Mouse (Mus musculus): Measurements from ENCODE around the gene Sbk2.
A peak's percentile ranks its signal among the peaks of the same experiment; 100 is the strongest.
"Not testable (repeated sequence)": the region's sequence is repeated elsewhere in the genome, so short reads cannot be mapped to it uniquely, and the experiment has no call there.

Sbk2 gene

DNA sequence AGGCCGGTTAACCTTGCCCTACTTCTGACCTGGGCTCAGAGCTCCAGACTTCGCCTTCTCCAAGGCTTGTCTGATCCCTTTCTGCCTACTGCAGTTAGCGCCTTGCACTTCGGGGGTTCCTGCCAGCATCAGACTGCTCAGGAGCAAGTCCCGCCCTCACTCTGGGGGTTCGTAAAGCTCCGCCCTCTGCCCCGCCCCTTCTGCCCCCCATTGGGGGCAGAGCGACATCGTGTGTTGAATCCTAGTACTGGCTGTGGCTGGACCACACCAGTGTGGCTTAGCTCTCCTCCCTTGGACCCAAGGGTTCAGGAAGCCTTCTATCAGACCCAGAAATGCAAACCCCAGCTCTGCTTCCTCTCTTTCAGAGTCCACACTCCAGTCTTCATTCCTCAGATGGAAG lies at the start of gene Sbk2:
TSS of gene Sbk2 (minus strand) at position 135 of the 400 bp plus-strand sequence.
- peak; percentile 86 for DNase-seq

DNA sequence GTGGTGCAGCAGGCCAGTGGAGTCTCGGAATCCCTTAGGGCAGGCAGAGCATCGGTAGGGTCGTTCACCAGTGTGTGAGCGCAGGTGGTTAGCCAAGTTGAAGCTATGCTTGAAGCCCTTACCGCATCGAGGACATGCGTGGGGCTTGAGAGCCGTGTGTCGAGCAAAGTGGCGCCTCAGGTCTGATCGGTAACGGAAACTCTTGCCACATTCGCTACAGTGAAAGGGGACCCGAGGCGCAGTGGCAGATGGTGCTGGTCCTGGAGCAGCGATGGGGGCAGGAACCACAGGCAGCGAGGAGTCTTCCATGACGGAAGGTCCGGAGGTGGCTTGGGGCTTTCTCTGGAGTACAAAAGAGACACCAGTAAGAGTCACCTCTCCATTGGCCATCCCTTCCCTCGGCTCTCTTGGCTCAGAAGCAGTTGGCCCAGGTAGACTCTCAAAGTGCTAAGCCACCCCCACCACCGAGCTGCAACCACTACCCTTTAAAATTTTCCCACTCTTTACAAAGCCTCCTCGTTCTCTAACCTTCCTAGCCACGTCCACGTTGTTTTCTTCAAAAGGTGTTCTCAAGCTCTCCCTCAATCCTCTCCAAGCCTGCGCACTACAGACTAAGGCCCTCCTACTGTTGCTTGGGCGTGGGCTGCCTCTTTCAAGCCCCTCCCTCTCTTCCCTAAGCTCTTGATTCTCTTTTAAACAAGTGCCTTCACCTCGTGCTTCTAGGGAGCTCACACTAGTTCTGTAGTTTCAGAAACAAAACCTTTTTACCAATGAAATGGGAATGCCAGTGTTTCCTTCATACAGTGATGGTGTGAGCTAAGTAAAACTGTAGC lies 48.7 kb upstream of the Sbk2 start:
- no peak for DNase-seq

DNA sequence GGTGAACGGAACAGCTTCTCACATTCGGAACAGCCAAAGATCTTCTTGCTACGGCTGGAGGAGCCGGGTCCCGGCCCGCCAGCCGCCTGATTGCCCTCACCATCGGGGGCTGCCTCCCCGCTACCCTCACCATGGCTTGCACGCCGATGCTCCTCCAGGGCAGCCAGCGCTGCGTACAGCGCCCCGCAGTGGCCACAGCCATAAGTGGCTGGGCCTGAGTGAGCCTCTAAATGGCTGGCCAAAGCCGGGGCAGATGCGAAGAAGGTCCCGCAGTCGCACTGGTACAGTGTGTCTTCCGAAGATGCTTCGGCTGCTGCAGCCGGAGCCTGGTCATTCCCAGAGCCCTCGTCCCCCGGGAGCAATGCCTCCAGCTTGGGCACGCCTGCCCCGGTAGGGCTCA lies 44.0 kb upstream of the Sbk2 start:
- no peak for DNase-seq

DNA sequence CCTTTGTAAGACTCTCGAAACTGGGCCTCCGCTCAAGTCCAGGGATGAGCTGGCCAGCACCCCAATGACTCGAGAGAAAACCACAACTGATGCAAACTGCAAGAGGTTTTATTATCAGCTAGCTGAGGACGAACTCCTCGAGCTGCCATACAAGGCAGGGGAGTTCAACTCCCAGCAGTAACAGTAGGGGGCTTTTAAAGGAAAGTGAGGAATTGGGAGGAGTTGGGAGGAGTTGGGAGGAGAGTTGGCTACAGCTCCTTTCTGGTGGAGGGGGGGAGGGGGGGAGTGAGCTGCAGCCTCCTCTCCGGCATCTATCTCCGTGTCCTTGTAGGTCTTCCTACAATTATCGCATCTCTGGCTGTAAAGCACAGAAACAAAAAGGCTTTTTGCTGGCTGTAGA lies 38.7 kb upstream of the Sbk2 start:
- DNase-seq = not testable (repeated sequence)

DNA sequence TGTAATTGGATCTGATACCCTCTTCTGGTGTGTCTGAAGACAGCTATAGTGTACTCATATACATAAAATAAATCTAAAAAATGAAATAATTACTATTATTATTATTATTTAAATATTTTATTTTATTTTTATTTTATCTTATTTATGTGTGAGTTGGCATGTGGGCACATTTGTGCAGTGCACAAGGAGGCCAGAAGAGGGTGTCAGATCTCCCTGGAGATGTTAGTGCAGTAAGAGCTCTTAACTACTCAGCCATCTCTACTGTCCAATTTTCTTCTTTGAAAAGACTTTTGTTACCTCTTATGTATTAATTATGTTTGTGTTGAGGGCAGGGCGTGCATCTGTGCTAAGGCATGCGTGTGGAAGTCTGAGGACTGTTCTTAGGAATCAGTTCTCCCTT lies 35.7 kb upstream of the Sbk2 start:
- no peak for DNase-seq

DNA sequence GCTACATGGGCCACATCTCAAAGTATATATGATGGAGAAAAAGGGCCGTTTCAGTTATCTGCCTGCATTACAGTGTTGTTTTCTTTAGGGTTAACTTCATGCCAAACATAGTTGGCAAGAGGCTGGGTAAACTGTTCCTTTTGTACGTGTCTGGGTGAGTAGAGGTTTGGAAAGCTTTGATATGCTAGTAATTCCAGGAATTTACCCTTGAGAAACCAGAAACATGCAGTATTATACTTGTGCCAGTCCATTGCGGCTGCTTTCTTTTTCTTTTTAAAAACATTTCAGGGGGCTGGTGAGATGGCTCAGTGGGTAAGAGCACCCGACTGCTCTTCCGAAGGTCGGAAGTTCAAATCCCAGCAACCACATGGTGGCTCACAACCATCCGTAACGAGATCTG lies 32.7 kb upstream of the Sbk2 start:
- DNase-seq = no peak

DNA sequence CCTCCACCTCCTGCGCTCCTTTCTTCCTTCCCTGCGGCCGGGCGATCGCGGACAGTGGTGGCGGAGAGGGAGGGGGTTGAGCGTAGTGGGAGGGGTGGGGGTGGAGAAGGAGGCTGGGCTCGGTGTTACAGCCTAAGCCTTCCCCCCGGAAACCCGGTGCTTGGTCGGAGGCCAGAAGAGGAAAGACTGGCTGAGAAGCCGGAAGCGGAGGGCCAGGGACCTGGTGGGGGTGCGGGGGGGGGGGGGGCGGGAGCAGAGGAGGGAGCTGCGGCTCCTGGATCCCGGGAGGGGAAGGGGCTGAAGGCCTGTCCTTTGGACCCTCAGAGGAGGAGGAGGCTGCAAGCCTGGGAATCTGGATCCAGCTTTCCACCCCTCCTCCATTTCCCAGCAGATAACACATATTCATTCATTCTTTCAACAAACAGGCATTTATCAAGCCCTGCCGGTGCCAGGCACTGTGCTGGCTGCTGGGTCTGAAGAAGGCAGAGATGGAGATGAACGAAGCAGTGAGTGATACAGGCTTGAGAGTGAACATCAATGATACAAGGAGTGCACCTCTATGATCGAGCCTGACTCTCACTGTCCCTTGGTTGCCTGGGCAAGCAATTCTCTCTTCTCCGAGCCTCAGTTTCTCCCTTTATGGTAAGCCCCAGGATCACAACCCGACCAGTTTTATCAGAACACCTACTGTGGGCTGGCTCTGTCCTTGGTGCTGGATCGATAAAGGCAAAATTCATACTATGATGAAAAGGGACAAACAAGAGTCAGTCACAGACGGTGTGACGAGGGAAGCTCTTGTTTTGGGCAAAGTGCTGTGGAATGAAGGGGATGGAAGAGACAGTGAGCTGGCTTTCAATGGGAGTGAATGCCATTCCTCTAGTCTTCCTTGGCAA lies 32.0 kb upstream of the Sbk2 start, which contains the start of gene Zfp579:
TSS of gene Zfp579 (minus strand) at position 156 of the 893 bp plus-strand sequence.
- peak; percentile 94 for DNase-seq

DNA sequence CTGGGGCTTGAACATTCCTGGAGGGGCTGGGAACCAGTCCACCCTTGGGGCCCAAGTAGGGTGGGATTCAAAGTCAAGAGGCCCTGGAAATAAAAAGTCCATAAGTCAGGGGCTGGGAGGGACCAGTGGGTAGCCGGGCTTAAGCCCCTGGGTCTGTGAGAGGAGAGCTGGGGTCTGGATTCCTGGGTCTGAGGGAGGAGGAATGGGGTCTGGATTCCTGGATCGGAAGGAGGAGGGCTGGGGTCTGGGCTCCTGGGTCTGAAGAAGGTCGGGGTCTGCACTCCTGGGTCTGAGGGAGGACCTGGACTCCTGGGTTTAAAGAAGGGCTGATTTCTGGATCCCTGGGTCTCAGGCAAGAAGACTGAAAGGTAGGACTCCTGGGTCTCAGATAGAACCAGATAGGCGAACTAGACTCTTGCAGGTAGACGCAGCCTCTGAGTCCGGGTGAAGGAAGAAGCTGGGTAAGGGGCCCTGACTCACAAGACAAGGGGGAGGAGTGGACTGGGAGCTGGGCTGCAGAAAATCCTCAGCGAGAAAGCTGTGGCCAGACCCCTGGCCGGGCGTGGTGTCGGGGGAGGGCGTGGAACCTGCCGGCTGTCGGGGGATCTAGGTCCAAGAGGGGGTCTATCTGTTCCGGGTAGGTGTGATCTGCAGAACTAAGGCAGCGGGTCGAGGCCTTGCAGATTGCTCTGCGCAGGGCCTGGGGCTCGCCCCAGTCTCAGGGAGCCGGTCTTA lies 31.2 kb upstream of the Sbk2 start:
- no peak for DNase-seq

DNA sequence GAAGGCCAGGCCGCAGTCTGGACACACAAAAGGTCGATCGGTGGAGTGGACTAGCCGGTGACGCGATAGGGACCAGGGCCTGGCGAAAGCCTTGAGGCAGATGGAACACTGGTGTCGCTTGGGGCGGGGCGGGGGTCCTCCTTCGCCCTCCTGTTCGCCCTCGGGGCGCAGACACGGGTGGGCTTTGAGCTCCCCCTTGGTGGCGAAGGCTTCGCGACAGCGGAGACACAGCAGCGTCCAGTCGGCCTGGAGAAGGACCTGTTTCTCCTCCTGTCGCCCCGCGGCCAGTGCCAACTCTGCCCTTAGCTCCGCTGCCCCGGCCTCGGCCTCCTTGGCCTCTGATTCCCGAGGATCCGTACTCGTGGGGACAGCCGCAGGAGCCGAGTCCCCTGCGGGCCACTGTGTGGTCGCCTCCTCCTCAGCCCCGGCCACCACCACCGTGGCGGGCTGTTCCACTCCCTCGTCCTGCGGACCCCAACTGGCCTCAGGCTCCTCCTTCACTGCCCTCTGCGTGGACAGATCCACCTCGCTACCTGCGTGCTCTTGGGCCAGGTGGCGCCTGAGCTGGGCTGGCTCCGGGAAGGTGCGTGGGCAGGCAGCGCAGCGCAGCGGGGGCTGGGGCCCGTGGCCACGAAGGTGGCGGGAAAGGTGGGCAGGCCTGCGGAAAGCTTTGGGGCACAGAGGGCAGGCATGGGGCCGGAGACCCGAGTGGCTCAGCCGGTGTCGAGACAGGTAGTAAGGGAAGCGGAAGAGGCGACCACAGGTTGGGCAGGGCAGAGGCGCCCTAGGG lies 30.0 kb upstream of the Sbk2 start:
- DNase-seq = no peak

DNA sequence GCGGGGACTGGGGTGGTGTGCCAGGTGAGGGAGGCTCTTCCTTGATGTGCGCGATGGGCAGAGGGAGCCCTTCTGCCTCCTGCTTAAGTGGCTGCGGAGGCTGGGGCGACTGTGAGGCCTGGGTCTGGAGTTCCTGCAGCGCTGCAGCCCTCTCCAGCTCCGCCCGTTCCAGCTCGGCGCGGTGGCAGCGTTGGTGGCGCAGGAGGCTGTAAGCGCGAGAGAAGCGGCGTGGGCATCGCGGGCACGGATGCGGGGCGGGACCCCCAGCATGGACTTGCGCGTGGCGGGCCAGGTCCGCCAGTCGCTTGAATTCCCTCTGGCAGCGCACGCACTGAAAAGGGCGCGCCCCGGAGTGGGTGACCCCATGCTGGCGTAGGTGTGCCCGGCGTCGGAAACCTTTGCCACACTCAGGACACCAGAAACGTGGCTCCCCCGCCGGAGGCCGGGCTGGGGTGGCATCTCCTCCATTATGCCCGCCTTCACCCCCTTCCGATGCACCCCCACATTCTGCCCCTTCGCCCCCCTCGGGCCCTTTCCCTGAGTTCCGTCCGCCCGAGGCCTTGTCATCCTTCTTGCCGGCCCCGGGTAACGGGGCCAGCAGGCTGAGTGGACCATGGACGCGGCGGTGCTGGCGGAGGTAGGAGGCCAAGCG lies 29.3 kb upstream of the Sbk2 start:
- DNase-seq = no peak

DNA sequence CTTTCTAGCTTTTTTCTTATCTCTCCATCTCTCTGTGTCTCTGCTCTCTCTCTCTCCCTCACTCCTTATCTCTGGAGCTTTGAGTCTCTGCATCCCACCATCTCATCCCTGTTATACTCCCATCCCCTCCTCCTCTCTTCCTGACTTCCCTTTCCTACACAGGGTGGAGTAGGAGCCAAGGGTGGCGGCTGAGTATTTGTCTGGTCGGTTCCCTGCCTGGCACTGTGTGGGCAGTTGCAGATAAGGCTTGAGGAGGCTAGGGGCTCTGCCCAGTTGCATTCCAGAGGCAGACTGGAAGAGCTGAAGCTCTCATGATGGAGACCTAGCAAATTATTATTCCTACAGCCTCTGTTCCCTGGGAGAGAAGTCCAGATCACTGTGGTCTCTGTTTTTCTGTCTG lies 24.0 kb upstream of the Sbk2 start:
- no peak for DNase-seq

DNA sequence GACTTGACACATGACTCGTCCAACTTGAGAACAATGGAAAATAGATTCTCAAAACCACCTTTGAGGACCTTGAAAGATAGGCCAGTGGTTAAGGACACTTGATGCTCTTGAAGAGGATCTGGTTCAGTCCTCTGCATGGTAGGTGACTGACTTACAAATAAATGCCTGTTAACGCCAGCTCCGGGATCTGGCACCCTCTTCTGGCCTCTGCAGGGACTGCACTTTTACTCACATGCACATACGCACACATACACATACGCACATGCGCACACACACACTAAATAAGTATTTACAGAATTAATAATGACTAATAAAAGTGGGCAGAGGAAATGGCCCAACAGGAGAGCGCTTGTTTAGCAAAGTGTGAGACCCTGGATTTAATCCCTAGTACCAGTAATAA lies 12.6 kb upstream of the Sbk2 start:
- DNase-seq = no peak

DNA sequence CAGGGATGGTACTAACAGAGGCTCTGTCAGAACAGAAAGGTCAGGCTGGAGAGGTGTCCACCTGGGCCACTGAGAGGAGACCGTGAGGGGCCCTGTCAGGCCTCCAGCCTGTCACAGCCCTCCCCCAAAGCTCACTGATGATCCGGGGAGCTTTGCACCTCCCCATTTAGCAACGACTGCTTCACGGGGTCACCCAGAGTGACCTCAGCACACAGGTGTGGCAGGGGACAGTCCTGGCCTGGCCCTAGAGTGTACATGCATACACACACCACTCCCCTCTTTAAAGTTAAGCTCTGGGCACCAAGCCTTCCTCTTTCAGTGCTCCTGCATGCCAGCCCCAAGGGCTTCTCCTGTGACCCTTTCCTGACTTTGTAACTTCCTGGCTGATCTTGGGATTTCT lies 11.2 kb upstream of the Sbk2 start:
- no peak for DNase-seq

DNA sequence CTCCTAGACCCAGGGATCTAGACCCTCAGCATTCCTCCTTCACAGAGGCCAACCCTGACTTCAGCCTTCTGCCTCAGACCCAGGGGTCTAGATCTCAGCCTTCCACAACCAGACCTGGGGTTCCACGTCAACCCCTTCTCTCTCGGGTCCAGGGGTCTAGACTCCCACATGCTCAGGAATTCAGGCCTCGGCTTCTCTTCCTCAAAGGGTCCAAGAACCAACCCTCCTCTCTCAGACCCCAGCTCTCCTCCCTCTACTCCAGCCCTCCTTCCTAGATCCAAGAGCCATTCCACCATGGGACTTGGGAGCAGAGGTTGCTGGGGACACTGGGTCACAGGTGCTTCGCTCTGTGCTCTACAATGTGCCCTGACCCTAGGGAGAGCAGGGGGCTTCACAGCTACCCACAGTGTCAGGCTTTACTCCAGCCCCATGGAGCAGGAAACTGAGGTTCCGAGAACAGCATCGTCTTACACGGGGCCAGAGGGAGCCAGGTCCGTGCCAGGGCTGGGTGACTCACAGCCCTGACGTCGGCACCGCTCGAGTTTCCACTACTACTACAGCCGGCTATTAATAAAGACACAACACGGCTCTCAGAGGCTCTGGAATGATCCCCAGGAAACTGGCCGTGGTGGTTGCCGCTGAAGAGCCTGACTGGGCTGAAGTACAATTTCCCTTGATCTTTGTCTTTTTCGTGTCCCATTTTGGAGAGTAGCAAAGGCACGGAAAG lies 8.3 kb upstream of the Sbk2 start:
- peak; percentile 22 for DNase-seq

DNA sequence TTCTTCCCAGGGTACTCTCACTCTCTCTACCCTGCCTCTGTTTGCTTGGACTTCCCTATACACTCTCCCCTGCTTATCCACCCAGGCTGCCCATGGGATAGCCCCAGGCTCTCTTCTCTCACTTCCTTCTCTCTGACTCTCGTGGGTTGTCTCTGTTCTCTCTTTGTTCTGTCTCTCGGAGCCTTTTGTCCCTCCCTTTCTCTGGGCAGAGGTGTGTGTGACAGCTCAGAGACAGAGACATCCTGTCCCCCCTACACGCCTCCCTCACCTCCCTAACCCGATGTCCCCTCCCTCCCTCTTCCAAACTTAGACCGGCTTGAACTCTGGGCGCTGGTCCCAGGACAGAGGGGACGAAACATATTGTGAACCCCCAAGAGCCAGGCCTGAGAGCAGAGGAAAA lies 7.5 kb upstream of the Sbk2 start:
- DNase-seq = no peak

DNA sequence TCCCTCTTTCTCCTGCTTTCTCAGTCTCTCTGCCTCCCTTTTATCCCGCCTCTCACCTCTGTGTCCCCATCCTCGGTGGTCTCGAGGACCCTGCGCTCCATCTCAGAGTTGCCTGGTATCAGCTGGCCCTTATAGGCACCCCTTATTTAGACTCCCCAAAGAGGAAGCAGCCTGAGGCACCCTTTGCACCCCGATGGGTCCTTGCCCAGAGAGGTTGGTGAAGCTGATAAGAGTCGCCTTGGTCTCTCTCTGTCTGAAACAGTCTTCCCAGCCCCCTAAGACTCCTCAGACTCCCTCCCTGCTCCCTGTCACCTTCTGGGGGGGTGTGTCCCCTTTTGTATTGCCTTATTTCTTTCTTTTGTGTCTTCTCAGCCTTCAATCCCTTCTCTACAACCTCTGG lies 6.9 kb upstream of the Sbk2 start, which contains the start of gene Sbk3:
TSS of gene Sbk3 (minus strand) at position 101 of the 400 bp plus-strand sequence.
- DNase-seq = no peak

DNA sequence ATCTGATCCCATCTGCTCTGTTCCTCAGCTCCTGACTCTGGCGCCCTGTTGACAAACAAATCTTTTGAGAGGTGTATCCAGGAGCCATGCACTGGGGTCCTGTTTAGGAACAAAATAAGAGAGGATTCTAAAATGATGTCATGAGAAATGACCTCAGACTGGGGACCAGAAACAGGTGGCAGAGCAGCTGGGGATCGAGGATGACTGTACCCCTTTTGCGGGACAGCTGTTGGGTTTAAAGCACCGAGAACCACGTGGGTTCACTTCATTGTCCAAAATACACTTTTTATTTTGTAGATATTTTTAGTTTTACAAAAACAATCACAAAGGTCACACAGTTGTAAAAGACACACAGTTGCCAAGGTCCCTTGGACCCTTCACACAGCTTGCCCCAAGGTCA lies 782 bp upstream of the Sbk2 start:
- no peak for DNase-seq

DNA sequence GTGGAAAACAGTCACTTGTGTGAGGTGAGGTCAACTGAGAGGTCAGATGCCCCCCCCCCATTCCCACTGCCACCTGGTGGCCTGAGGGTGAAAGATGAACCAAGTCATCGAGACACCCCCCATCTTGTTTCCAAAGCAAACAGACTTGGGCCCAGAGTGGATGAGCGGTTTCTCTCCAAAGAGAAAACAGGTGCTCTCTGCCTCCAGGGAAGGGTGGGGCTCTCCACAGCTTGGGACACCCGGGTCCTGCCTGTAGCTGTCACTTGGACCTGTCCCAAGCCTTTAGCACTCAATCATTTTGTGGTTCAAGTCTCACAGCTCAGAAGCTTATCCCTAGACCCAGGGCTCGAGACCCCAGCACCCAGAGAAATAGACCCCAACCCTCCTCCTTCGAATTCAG lies 679 bp downstream of the Sbk2 start:
- no peak for DNase-seq

DNA sequence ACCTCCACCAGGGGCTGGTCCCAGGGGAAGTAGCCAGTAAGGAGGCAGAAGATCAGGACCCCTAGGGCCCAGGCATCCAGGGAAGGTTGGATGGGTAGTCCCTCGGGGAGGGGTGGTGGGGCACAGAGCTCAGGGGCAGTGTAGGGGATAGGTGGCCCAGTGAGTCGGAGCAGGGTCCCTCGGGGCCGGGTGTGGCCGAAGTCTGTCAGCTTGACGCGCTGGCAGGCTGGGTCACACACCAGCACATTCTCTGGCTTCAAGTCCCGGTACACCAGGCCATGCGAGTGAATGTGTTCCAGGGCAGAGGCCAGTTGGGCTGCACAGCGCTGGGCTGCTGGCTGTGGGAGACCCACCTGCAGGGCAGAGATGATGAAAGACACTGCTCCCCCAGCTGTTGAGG lies 6.8 kb downstream of the Sbk2 start:
- no peak for DNase-seq

DNA sequence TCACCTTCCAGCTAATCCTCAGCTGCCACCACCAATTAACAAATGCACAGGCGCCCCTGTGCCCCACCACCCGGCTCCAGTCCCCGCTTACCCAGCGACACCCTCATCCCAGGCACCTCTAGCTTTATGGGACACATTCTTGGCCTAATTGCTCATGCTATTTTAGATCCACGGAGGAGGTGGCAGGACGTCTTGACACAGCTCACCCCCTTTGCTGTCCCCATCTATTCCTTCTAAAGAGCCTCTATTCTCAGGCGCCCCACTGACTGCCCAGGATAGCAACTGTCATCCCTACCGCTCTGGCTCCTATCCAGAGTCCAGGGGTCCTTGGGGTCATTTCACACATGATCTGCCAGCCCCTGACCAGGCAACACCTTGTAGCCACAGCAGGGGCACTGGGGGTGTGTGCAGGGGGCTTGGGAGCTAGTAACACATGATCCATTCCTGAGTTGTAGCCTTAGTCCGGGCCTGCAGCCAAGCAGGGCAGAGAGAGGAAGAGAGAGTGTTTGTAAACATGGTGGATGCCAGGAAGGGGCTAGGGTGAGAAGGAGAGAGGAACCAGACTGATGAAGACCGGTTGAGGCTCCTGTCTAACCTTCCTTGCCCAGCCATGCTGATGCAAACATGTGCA lies 10.3 kb downstream of the Sbk2 start:
- no peak for DNase-seq
